Mouse (Mus musculus) hindbrain, embryonic 10.5 days (tissue): ENCODE results near the gene Stxbp1. TPM values are rescaled to one million over a fixed set of nuclear protein-coding genes. Genes with fewer than 3 reads are reported as not detected.

Source experiments
- DNase-seq: peaks from one replicate; pipeline ENCODE4 v3.0.0-alpha.2; 2017; ENCODE audit warnings: low spot score
- H3K27ac ChIP-seq: fragments of 300-500 bp; sonication (generic); 2 replicates; pipeline ENCODE4 v1.5.1; 2016; ENCODE audit warnings: mild to moderate bottlenecking, moderate library complexity
- H3K27me3 ChIP-seq: fragments of 300-500 bp; sonication (generic); 2 replicates; pipeline ENCODE4 v1.6.1; 2016; ENCODE audit warnings: mild to moderate bottlenecking; ENCODE audit not compliant: poor library complexity, insufficient read depth, severe bottlenecking
- H3K36me3 ChIP-seq: fragments of 300-500 bp; sonication (generic); 2 replicates; pipeline ENCODE4 v1.6.1; 2016; ENCODE audit warnings: mild to moderate bottlenecking, moderate library complexity
- H3K4me1 ChIP-seq: fragments of 300-500 bp; sonication (generic); replicated peaks from 2 replicates; pipeline ENCODE4 v1.6.1; 2016; ENCODE audit warnings: mild to moderate bottlenecking
- H3K4me3 ChIP-seq: fragments of 300-500 bp; sonication (generic); 2 replicates; pipeline ENCODE4 v1.5.1; 2016; ENCODE audit warnings: mild to moderate bottlenecking, moderate library complexity
- H3K9me3 ChIP-seq: fragments of 300-500 bp; sonication (generic); 2 replicates; pipeline ENCODE4 v1.6.1; 2016; ENCODE audit warnings: mild to moderate bottlenecking, moderate library complexity
- WGBS: fragments of 180-500 bp; shearing (Covaris S2); methylation state at CpG from one replicate; pipeline ENCODE4 v1.1.7; 2016; 5-methylcytosine and 5-hydroxymethylcytosine counted together
- polyA plus RNA-seq: library from polyadenylated mRNA; unstranded; fragments of >200 nt; fragmentation: Nextera tagmentation; extraction: Ambion mirVana; gene quantifications from 2 replicates; pipeline ENCODE4 v1.2.1, GENCODE M21; 2016

Gene Stxbp1
- 40.1 and 63.3 TPM in 2 replicates for polyA plus RNA-seq

GRCm38 (mm10) chr2:32846805-32847467 is at the start of gene Stxbp1:
Gene Stxbp1, minus strand, starts transcription at chr2:32847245.
- under 1% methylated on average over 78 of the region's 78 CpGs for WGBS
- Histone ChIP-seq H3K4me3 (peak within 1 kb of the TSS; percentile 64), H3K9me3 (no peaks in the 10 kb centered on the region), H3K36me3 (peaks cover 3% of the 10 kb centered on the region; the same call in 1 of the 2 replicates), H3K4me1 (peaks cover 35% of the 10 kb centered on the region), H3K27ac (peak within 1 kb of the TSS; percentile 89), H3K27me3 (peaks cover 25% of the 10 kb centered on the region)
- peak; percentile 90 for DNase-seq

DNA sequence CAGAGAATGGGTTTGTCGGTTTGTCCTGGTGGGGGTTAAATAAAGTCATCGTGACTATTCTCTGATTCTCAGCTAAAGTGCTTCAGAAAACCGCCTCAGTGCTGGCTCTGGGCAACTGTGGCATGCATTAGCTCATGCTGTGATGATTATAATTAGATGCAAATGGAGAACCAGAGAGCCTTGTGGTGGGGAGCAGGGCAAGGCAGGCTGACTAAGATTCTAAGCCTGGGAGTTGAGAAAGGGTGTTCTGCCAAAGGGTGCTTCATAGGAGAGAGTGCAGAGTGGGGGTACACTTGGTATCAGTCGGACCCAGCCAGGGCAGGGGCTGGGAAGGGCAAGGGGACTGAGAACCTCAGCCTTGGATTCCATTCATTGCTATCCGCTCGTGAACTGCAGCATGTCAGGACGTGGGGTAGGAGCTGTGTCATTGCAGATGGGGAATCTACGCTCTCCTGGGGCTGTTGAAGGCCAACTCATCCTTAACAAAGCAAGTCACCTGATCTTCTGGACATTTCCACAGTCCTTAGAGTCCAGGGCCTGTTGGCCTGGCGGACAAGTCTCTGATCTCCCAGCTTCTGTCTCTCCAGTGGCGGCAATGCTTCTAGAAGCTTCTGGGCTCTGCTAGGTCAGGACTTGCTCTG is 49.6 kb upstream of the Stxbp1 start:
- peaks cover 20% of the 10 kb centered on the region for H3K36me3 ChIP-seq
- H3K27ac ChIP-seq: no peak overlapping the region
- no peak overlapping the region for H3K4me3 ChIP-seq
- DNase-seq: no peak
- 52% methylated on average over 10 of the region's 10 CpGs for WGBS
- H3K9me3 ChIP-seq: no peaks in the 10 kb centered on the region
- peaks cover 35% of the 10 kb centered on the region for H3K4me1 ChIP-seq
- H3K27me3 ChIP-seq: no peaks in the 10 kb centered on the region

DNA sequence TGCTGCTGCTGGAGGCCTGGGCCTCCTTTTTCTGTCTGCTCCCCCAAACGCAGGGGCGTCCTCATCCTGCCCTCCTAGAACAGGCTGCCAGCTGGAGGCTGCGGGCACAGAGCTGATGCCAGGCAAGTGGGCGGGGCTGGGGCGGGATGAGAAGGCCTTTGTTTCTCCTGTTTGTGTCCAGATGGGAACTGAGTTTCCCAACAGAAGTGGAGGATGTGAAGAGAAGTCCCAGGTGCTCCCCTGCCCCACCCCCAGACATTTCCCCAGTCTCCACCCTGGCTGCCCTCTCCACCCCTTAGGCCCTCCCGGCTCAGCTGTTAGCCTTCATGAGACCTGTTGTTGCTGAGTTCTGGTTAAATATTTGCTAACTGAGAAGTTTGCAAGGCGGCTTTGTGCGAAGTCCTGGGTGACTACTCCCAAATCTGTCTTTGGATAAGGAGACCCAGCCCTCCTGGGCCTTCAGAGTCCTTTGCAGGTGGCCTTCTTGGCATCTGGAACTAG is 48.6 kb upstream of the Stxbp1 start:
- DNase-seq: no peak
- Histone ChIP-seq H3K9me3 (no peaks in the 10 kb centered on the region), H3K4me1 (peaks cover 45% of the 10 kb centered on the region), H3K4me3 (no peak overlapping the region), H3K36me3 (peaks cover 20% of the 10 kb centered on the region), H3K27me3 (no peaks in the 10 kb centered on the region), H3K27ac (peak overlapping the region; percentile 64)
- 43% methylated on average over 8 of the region's 8 CpGs for WGBS

DNA sequence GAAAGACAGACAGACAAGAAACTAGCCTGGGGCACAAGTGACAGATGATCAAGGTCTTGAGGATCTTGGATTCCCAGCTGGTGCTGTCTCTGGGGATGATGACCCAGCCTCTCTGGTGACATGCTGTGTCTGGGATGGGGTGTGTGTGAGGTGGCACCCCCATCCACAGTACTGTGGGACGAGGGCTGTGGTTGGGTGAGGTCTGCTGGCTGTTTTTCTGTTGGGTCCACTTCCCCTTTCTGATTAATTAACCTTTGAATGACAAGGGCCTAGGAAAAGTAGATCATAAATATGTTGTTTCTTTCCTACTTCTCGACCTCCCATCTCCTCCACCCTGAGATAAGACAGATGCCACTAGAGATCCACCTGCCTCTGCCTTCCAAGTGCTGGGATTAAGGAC is 47.1 kb upstream of the Stxbp1 start:
- H3K9me3 ChIP-seq: no peaks in the 10 kb centered on the region
- no peaks in the 10 kb centered on the region for H3K27me3 ChIP-seq
- H3K4me1 ChIP-seq: peaks cover 58% of the 10 kb centered on the region
- peaks cover 20% of the 10 kb centered on the region for H3K36me3 ChIP-seq
- no peak for DNase-seq
- no peak overlapping the region for H3K27ac ChIP-seq
- WGBS: 75% methylated on average over 2 of the region's 2 CpGs
- H3K4me3 ChIP-seq: no peak overlapping the region

GRCm38 (mm10) chr2:32892490-32892889 is 45.4 kb upstream of the Stxbp1 start:
- no peak overlapping the region for H3K27ac ChIP-seq
- no peak for DNase-seq
- no peaks in the 10 kb centered on the region for H3K27me3 ChIP-seq
- H3K4me3 ChIP-seq: no peak overlapping the region
- peaks cover 20% of the 10 kb centered on the region for H3K36me3 ChIP-seq
- 89% methylated on average over 14 of the region's 14 CpGs for WGBS
- H3K9me3 ChIP-seq: no peaks in the 10 kb centered on the region
- H3K4me1 ChIP-seq: peaks cover 66% of the 10 kb centered on the region

DNA sequence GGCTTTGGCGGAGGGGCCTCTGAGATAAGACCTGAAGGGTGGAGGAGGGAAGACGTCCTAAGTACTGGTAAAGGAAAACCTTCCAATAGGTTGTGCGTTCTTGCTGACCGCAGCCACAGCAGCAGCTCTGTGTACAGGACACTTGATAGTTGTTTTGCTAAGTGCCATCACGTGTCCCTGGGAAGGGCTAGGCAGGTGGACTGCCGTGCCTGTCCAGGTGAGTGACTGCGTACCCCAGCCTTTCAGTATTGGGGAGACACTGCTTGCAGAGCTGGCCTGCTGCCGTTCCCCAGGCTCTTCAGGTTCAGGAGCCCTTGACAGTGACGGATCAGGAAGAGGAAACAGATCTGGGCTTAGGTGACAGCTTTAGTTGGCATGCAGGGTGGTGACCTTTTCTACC is 44.2 kb upstream of the Stxbp1 start:
- WGBS: 77% methylated on average over 9 of the region's 9 CpGs
- Histone ChIP-seq H3K27me3 (no peaks in the 10 kb centered on the region), H3K4me1 (peaks cover 62% of the 10 kb centered on the region), H3K4me3 (no peak overlapping the region), H3K9me3 (no peaks in the 10 kb centered on the region), H3K27ac (no peak overlapping the region; the same call in 1 of the 2 replicates), H3K36me3 (peaks cover 20% of the 10 kb centered on the region)
- no peak for DNase-seq

DNA sequence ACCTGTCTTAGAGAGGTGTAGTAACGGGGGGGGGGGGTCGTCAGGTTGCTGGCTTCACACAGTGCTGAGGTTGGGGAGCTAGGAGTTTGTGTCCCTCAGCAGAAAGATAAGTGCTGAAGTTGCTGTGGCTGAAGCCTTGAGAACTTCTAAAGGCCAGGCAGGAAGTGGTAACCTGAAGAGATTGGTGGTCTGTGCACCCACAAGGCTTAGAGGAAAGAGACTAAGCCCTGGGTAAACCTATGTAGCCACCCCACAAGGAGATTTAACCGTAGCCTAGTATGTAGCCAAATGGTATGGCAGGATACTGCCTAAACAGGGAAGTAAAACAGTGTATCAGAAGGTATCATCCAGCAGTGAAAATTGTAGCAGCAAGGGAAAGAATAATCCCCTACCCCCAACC is 43.2 kb upstream of the Stxbp1 start:
- DNase-seq: no peak
- Histone ChIP-seq H3K27ac (no peak overlapping the region), H3K36me3 (peaks cover 20% of the 10 kb centered on the region), H3K9me3 (no peaks in the 10 kb centered on the region), H3K4me3 (no peak overlapping the region), H3K4me1 (peaks cover 56% of the 10 kb centered on the region), H3K27me3 (no peaks in the 10 kb centered on the region)
- WGBS: 84% methylated on average over 3 of the region's 3 CpGs

DNA sequence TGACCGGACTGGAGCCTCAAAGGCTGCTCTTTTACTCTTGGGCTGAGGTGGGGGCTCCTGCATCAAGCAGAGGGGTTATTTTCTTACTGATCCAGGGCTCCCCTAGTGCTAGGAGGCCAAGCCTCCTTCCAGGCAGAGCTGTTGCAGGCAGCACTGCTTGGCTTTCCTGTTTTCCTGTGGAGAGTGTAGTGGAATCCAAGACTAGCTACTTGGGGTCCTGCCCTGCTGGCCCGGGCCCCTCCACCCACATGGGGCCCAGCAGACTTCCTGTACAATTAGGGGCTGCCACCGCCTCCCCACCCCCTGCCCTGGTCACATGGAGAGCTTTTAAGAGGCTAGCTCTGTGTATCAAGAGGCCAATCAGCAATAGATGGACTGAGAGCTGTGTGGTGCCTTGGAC is 41.5 kb upstream of the Stxbp1 start:
- peak; percentile 40 for DNase-seq
- H3K27ac ChIP-seq: peak overlapping the region; percentile 81
- 0 out of 2 replicates have a peak overlapping the region, but pooled peaks have one; percentile 11 for H3K4me3 ChIP-seq
- peaks cover 14% of the 10 kb centered on the region for H3K36me3 ChIP-seq
- H3K27me3 ChIP-seq: no peaks in the 10 kb centered on the region
- peaks cover 68% of the 10 kb centered on the region for H3K4me1 ChIP-seq
- 42% methylated on average over 3 of the region's 3 CpGs for WGBS
- no peaks in the 10 kb centered on the region for H3K9me3 ChIP-seq

DNA sequence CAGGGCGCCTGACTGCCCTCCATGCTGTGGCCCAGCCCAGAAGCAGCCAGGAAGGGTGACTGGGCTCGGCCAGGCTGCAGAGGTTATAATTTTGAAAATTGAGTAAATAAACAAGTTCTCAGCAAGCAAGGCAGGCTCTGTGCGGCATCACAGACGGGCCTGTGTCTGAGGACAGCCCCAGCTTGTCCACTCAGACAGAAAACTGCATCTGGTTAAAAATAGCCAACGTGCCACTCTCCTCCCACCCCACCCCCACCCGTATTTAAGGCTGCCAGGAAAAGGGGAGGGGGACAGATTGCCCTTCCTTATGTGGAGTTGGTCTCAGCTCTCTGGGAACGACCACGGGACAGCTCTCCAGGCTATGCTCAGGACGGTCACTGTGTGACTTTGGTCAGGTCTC is 41.0 kb upstream of the Stxbp1 start:
- Histone ChIP-seq H3K27ac (peak overlapping the region; percentile 81), H3K4me3 (peak overlapping the region; percentile 11; the same call in 1 of the 2 replicates), H3K36me3 (peaks cover 10% of the 10 kb centered on the region), H3K9me3 (no peaks in the 10 kb centered on the region), H3K27me3 (no peaks in the 10 kb centered on the region), H3K4me1 (peaks cover 73% of the 10 kb centered on the region)
- 37% methylated on average over 9 of the region's 9 CpGs for WGBS
- DNase-seq: peak; percentile 39

- H3K9me3 ChIP-seq: no peaks in the 10 kb centered on the region
- WGBS: 37% methylated on average over 7 of the region's 7 CpGs
- H3K36me3 ChIP-seq: no peaks in the 10 kb centered on the region
- H3K27me3 ChIP-seq: no peaks in the 10 kb centered on the region
- H3K27ac ChIP-seq: peak overlapping the region; percentile 73
- DNase-seq: no peak
- no peak overlapping the region for H3K4me3 ChIP-seq
- peaks cover 88% of the 10 kb centered on the region for H3K4me1 ChIP-seq
These were observed 37.7 kb upstream of the Stxbp1 start for GRCm38 (mm10) chr2:32884745-32885144.

DNA sequence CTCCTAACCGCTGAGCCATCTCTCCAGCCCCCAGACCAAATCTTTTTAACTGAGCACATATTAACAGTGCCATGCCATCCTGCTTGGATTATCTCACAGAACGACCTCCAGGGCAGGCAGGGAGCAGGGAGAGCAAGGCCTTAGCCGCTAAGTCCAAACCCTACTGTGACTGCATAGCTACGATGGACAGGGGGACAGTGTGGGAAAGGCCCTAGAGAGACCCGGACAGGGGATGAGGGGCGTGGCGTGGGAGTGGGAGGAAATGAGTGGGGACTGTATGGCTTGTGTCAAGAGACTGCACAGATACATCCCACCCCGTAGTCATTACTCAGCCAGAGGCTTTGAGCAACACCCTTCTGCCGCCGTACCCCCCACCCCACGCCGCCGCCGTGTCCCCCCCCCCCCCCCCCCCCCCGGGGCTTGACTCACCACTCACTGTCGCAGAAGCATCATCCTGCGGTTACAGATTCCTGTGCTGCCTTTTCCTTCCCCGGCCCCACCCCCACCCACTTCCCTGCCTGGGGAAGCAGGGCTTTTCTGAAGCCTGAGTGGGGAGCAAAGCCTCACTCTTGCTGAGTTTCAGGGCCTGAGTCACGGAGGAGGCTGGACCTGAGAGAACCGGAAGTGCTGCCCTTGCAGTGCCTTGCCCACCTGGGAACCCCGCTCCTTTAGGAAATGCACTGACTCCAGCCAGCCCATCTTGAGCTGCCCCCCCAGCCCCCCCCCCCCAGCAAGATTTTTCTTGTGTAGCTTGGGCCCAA is 35.4 kb upstream of the Stxbp1 start:
- no peaks in the 10 kb centered on the region for H3K9me3 ChIP-seq
- no peaks in the 10 kb centered on the region for H3K27me3 ChIP-seq
- H3K4me3 ChIP-seq: no peak overlapping the region
- H3K4me1 ChIP-seq: peaks cover 89% of the 10 kb centered on the region
- 59% methylated on average over 16 of the region's 21 CpGs for WGBS
- H3K27ac ChIP-seq: peak overlapping the region; percentile 81
- no peaks in the 10 kb centered on the region for H3K36me3 ChIP-seq
- no peak for DNase-seq

DNA sequence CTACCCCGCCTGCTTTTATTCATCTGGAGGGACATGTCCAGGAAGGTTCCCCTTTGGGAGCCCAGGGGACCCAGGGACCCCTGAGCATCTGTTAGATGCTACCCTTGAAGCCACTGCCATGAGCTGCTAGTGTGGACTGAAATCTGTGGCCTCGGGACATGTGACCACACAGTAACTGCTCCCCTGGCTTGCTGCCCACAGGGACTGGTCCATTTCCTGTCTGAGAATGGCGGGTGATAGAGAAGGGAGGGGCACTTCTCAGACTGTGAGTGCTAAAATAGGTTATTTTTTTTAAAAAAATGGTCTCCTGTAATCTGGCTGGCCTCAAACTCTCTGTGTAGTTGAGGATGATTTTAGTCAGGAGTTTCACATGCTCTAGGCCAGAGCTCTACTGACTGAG is 34.7 kb upstream of the Stxbp1 start:
- Histone ChIP-seq H3K9me3 (no peaks in the 10 kb centered on the region), H3K27me3 (0 out of 2 replicates have a peak, but pooled peaks cover 1% of the 10 kb centered on the region), H3K27ac (peak overlapping the region; percentile 81), H3K4me1 (peaks cover 90% of the 10 kb centered on the region), H3K4me3 (no peak overlapping the region), H3K36me3 (no peaks in the 10 kb centered on the region)
- WGBS: 37% methylated on average over 3 of the region's 3 CpGs
- DNase-seq: no peak
